Mouse (Mus musculus) embryonic facial prominence, embryonic 12.5 days (tissue): Measurements from ENCODE around the gene AC140267.1. TPM values are rescaled to one million over a fixed set of nuclear protein-coding genes. Genes with fewer than 3 reads are reported as not detected.

ENCODE experiments used
- ATAC-seq: fragments of 200-750 bp; cut with Nextera tagmentation; 2 replicates; pipeline ENCODE4 v1.8.0; 2017; ENCODE audit not compliant: insufficient number of reproducible peaks, insufficient read depth, low FRiP score, low TSS enrichment
- H3K27ac ChIP-seq: fragments of 300-500 bp; sonication (generic); 2 replicates; pipeline ENCODE4 v1.5.1; 2016; ENCODE audit warnings: mild to moderate bottlenecking
- H3K27me3 ChIP-seq: fragments of 300-500 bp; sonication (generic); 2 replicates; pipeline ENCODE4 v1.6.1; 2016; ENCODE audit warnings: mild to moderate bottlenecking, moderate library complexity
- H3K36me3 ChIP-seq: fragments of 300-500 bp; sonication (generic); 2 replicates; pipeline ENCODE4 v1.6.1; 2016; ENCODE audit warnings: mild to moderate bottlenecking
- H3K4me1 ChIP-seq: fragments of 300-500 bp; sonication (generic); 2 replicates; pipeline ENCODE4 v1.6.1; 2016
- H3K4me2 ChIP-seq: fragments of 300-500 bp; sonication (generic); replicated peaks from 2 replicates; pipeline ENCODE4 v1.6.1; 2016; ENCODE audit warnings: mild to moderate bottlenecking, moderate library complexity
- H3K4me3 ChIP-seq: fragments of 300-500 bp; sonication (generic); 2 replicates; pipeline ENCODE4 v1.5.1; 2016; ENCODE audit warnings: mild to moderate bottlenecking
- H3K9ac ChIP-seq: fragments of 300-500 bp; sonication (generic); 2 replicates; pipeline ENCODE4 v1.6.1; 2016; ENCODE audit warnings: mild to moderate bottlenecking, moderate library complexity
- H3K9me3 ChIP-seq: fragments of 300-500 bp; sonication (generic); 2 replicates; pipeline ENCODE4 v1.6.1; 2016; ENCODE audit warnings: mild to moderate bottlenecking, moderate library complexity
- WGBS: fragments of 180-500 bp; shearing (Covaris S2); methylation state at CpG from one replicate; pipeline ENCODE4 v1.1.7; 2016; 5-methylcytosine and 5-hydroxymethylcytosine counted together
- polyA plus RNA-seq: library from polyadenylated mRNA; unstranded; fragments of >200 nt; fragmentation: Nextera tagmentation; extraction: Ambion mirVana; gene quantifications from 2 replicates; pipeline ENCODE4 v1.2.1, GENCODE M21; 2016

AC140267.1 gene
- 1.6 TPM in 1 of 2 replicates, not detected in the other for polyA plus RNA-seq

GRCm38 (mm10) chr15:80235535-80235934 is at the start of gene AC140267.1:
Gene AC140267.1 (plus strand): TSS chr15:80235835.
- Histone ChIP-seq H3K27me3 (no peaks in the 10 kb centered on the region), H3K4me1 (peaks cover 12% of the 10 kb centered on the region; the same call in 1 of the 2 replicates), H3K4me2 (peak within 1 kb of the TSS; percentile 70), H3K9ac (peak within 1 kb of the TSS; percentile 88), H3K36me3 (peaks cover 38% of the 10 kb centered on the region), H3K9me3 (no peaks in the 10 kb centered on the region), H3K27ac (no peak within 1 kb of the TSS), H3K4me3 (peak within 1 kb of the TSS; percentile 90)
- no peak for ATAC-seq
- 95% methylated on average over 9 of the region's 9 CpGs for WGBS

- H3K4me1 ChIP-seq: peaks cover 6% of the 10 kb centered on the region; the same call in 1 of the 2 replicates
- H3K27ac ChIP-seq: no peak overlapping the region
- H3K27me3 ChIP-seq: no peaks in the 10 kb centered on the region
- no peak overlapping the region for H3K9ac ChIP-seq
- H3K4me2 ChIP-seq: no peak overlapping the region
- H3K36me3 ChIP-seq: no peaks in the 10 kb centered on the region
- H3K9me3 ChIP-seq: no peaks in the 10 kb centered on the region
- WGBS: 79% methylated on average over 5 of the region's 5 CpGs
- no peak overlapping the region for H3K4me3 ChIP-seq
- ATAC-seq: no peak
Measured at GRCm38 (mm10) chr15:80188927-80189326, 46.7 kb upstream of the AC140267.1 start.

- H3K27me3 ChIP-seq: no peaks in the 10 kb centered on the region
- no peaks in the 10 kb centered on the region for H3K36me3 ChIP-seq
- ATAC-seq: 0 out of 2 replicates have a peak, but pooled peaks have one; percentile 38
- WGBS: 63% methylated on average over 4 of the region's 4 CpGs
- peaks cover 6% of the 10 kb centered on the region; the same call in 1 of the 2 replicates for H3K4me1 ChIP-seq
- H3K4me2 ChIP-seq: no peak overlapping the region
- H3K27ac ChIP-seq: no peak overlapping the region
- no peaks in the 10 kb centered on the region for H3K9me3 ChIP-seq
- no peak overlapping the region for H3K4me3 ChIP-seq
- no peak overlapping the region for H3K9ac ChIP-seq
Measured at GRCm38 (mm10) chr15:80190075-80190474, 45.6 kb upstream of the AC140267.1 start.

- no peak overlapping the region for H3K4me2 ChIP-seq
- no peak for ATAC-seq
- no peak overlapping the region for H3K9ac ChIP-seq
- H3K27me3 ChIP-seq: no peaks in the 10 kb centered on the region
- peaks cover 6% of the 10 kb centered on the region; the same call in 1 of the 2 replicates for H3K4me1 ChIP-seq
- no peak overlapping the region for H3K4me3 ChIP-seq
- H3K36me3 ChIP-seq: no peaks in the 10 kb centered on the region
- H3K9me3 ChIP-seq: no peaks in the 10 kb centered on the region
- H3K27ac ChIP-seq: no peak overlapping the region
- 72% methylated on average over 8 of the region's 8 CpGs for WGBS
Measured at GRCm38 (mm10) chr15:80191585-80192245, 43.9 kb upstream of the AC140267.1 start.

- 88% methylated on average over 6 of the region's 6 CpGs for WGBS
- Histone ChIP-seq H3K4me2 (no peak overlapping the region), H3K9ac (no peak overlapping the region), H3K4me1 (peaks cover 6% of the 10 kb centered on the region; the same call in 1 of the 2 replicates), H3K27me3 (no peaks in the 10 kb centered on the region), H3K27ac (no peak overlapping the region), H3K9me3 (no peaks in the 10 kb centered on the region), H3K36me3 (no peaks in the 10 kb centered on the region), H3K4me3 (no peak overlapping the region)
- ATAC-seq: no peak
Measured at GRCm38 (mm10) chr15:80192246-80192585, 43.4 kb upstream of the AC140267.1 start.

GRCm38 (mm10) chr15:80192847-80193246 is 42.8 kb upstream of the AC140267.1 start:
- Histone ChIP-seq H3K4me3 (no peak overlapping the region), H3K27ac (no peak overlapping the region), H3K9ac (no peak overlapping the region), H3K4me1 (peaks cover 6% of the 10 kb centered on the region; the same call in 1 of the 2 replicates), H3K36me3 (no peaks in the 10 kb centered on the region), H3K9me3 (no peaks in the 10 kb centered on the region), H3K4me2 (no peak overlapping the region), H3K27me3 (no peaks in the 10 kb centered on the region)
- ATAC-seq: no peak
- WGBS: 86% methylated on average over 7 of the region's 7 CpGs

- Histone ChIP-seq H3K4me2 (no peak overlapping the region), H3K27me3 (no peaks in the 10 kb centered on the region), H3K4me1 (peaks cover 9% of the 10 kb centered on the region; the same call in 1 of the 2 replicates), H3K9me3 (no peaks in the 10 kb centered on the region), H3K36me3 (no peaks in the 10 kb centered on the region), H3K4me3 (no peak overlapping the region), H3K27ac (no peak overlapping the region), H3K9ac (no peak overlapping the region)
- 61% methylated on average over 2 of the region's 2 CpGs for WGBS
- ATAC-seq: no peak
Measured at GRCm38 (mm10) chr15:80199556-80199955, 36.1 kb upstream of the AC140267.1 start.

GRCm38 (mm10) chr15:80202111-80202775 is 33.4 kb upstream of the AC140267.1 start:
- no peak for ATAC-seq
- Histone ChIP-seq H3K4me1 (peaks cover 9% of the 10 kb centered on the region; the same call in 1 of the 2 replicates), H3K27ac (no peak overlapping the region), H3K9me3 (no peaks in the 10 kb centered on the region), H3K4me3 (no peak overlapping the region), H3K9ac (no peak overlapping the region), H3K4me2 (no peak overlapping the region), H3K36me3 (no peaks in the 10 kb centered on the region), H3K27me3 (no peaks in the 10 kb centered on the region)
- 90% methylated on average over 6 of the region's 6 CpGs for WGBS

GRCm38 (mm10) chr15:80203406-80203805 is 32.2 kb upstream of the AC140267.1 start:
- Histone ChIP-seq H3K27me3 (no peaks in the 10 kb centered on the region), H3K4me2 (no peak overlapping the region), H3K4me3 (no peak overlapping the region), H3K27ac (no peak overlapping the region), H3K4me1 (peaks cover 14% of the 10 kb centered on the region; the same call in 1 of the 2 replicates), H3K9me3 (no peaks in the 10 kb centered on the region), H3K9ac (no peak overlapping the region), H3K36me3 (no peaks in the 10 kb centered on the region)
- ATAC-seq: 0 out of 2 replicates have a peak, but pooled peaks have one; percentile 60
- 27% methylated on average over 4 of the region's 4 CpGs for WGBS

GRCm38 (mm10) chr15:80206057-80206565 is 29.5 kb upstream of the AC140267.1 start:
- Histone ChIP-seq H3K4me2 (no peak overlapping the region), H3K9ac (no peak overlapping the region), H3K36me3 (peaks cover 6% of the 10 kb centered on the region), H3K9me3 (no peaks in the 10 kb centered on the region), H3K27ac (no peak overlapping the region), H3K4me3 (no peak overlapping the region), H3K27me3 (no peaks in the 10 kb centered on the region), H3K4me1 (peaks cover 15% of the 10 kb centered on the region; the same call in 1 of the 2 replicates)
- ATAC-seq: no peak
- 82% methylated on average over 3 of the region's 3 CpGs for WGBS

GRCm38 (mm10) chr15:80208446-80208845 is 27.2 kb upstream of the AC140267.1 start:
- peak overlapping the region; percentile 38; the same call in 1 of the 2 replicates for H3K9ac ChIP-seq
- peak overlapping the region; percentile 50; the same call in 1 of the 2 replicates for H3K27ac ChIP-seq
- 24% methylated on average over 4 of the region's 4 CpGs for WGBS
- peaks cover 28% of the 10 kb centered on the region for H3K36me3 ChIP-seq
- H3K4me2 ChIP-seq: no peak overlapping the region
- no peaks in the 10 kb centered on the region for H3K27me3 ChIP-seq
- peaks cover 7% of the 10 kb centered on the region; the same call in 1 of the 2 replicates for H3K4me1 ChIP-seq
- no peaks in the 10 kb centered on the region for H3K9me3 ChIP-seq
- no peak for ATAC-seq
- no peak overlapping the region for H3K4me3 ChIP-seq

GRCm38 (mm10) chr15:80213688-80214087 is 21.9 kb upstream of the AC140267.1 start:
- peaks cover 35% of the 10 kb centered on the region for H3K36me3 ChIP-seq
- H3K27ac ChIP-seq: no peak overlapping the region
- no peak overlapping the region for H3K9ac ChIP-seq
- no peaks in the 10 kb centered on the region for H3K27me3 ChIP-seq
- H3K4me3 ChIP-seq: no peak overlapping the region
- no peaks in the 10 kb centered on the region for H3K9me3 ChIP-seq
- H3K4me1 ChIP-seq: peaks cover 5% of the 10 kb centered on the region; the same call in 1 of the 2 replicates
- no peak for ATAC-seq
- no peak overlapping the region for H3K4me2 ChIP-seq
